Mouse (Mus musculus): ENCODE measurements at regions not wholly inside any gene's neighbourhood (a gene's known extent, or its start where the extent isn't known, plus 50 kb on each side); places are given as distances from the start of the nearest gene placed in this dataset.

DNA sequence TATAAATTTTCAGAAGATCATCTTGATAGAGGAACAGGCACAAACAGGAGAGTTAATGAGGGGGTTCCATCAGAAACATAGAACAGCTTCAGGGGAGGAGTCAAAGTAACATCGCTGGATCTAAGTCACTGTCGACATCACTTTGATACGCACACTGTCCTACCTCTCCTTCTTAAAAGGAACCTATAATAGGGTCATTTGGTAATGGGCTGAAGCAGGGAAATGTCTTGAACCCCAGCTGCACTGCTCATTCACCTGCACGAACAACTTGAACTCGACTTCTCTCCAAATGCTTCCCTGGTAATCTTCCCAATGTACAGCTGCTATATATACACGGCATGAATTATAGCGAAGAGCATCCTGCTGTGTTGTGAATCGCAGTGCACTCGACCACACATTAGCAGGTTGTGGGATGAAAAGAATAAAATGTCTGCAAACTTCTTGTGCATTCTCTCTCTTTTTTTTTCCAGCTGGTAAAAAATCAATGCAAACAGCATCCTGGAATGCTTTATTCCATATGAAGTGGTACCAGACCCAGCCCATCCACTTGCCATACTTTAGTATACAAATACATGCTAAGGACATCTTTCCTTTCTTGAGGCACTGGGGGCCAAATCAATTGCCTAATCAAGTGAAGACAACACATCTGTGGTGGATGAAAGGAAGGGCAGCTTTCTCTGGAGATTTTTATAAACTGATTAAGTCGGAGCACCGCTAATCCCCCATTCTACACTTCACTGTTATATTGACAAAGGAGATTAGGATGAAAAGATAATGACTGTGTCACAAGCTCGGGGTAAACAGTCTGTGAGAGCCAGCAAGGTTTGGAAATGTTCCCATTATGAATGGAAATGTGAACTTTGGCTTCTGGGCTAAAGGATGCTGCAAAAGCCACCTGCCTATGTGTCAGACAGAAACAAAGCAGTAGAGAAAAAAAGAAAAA is 325.6 kb upstream of the Itga1 start:
- no peak for DNase-seq (ENCODE audit: low read depth, low spot score)

DNA sequence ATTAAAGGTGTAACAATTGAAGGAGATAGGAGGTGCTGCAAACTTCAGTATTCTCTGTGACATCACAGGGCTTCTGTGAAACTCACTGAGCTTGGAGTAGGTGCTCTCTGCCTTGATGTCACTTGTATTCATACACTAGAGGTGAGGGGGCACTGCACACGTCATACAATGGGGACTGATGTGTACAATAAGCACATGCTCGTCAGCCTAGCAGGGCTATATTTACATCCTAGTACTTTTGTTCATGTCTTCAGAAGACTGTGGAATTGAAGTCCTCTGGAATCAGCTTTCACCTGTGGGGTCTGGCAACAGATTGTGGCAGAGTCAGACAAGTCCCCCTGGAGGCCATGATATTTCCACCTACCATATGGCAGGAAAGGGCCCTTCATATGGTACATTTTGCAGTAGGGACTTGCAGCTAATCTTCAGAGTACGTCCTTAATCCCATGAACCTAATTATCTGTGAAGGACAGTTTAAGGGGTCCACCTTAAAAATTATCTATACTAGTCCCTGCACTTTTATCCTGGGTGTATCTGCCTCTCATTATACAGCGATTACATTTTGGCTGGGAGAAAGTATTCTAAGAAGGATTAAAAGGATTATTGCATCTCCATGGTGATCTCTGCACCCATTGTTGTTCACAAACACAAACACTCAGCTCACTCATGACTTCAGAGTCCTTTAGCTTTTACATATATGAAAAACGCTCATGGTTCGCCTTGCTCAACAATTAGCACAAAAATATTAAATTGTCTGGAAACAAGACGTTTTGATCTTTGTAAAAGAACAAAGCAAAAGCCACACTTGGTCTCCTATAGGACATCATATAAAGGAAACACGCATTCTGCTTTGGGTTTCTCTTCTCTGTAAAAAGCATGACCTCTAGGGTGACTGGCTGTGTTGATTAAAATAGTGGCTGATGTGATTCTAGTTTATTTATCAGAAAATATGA is 324.1 kb upstream of the Itga1 start:
- no peak for DNase-seq (ENCODE audit: low read depth, low spot score)

DNA sequence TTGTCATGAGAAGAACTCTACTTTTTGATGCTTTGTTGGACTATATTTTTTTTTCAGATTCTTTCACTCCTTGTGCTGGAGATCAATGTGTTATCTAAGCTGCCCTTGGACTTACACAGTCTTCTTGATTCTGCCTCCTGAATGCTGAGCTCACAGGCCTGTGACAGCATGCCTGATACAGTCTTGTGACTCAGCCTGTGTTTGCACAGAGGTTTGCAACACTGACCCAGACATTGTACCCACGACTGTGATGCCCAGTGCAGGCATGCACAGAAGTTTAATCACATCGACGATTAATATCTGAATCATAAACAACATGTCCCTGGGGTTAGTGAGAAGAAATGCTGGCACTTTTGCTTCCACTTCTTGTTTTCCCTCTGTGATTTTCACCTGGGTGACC is 322.0 kb upstream of the Itga1 start:
- no peak for DNase-seq (ENCODE audit: low read depth, low spot score)

DNA sequence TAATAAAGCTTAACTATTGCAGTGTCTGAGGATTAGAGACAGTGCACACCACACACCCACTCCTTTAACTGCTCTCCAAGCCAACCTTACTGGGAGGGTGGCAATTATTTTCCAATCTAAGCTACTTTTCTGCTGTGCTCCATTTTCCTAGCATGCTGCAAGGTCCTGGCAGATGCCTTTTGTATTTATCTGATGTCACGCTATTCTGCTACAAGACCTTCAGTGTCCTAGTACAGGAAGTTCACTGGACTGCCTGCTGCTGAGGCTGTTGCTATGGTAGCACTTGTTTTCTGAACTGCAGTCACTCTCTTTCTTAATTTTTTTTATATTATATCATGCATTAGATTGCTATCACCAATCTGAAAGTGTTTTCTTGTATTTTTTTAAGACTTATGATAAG is 319.7 kb upstream of the Itga1 start:
- DNase-seq (ENCODE audit: low read depth, low spot score), result no peak

DNA sequence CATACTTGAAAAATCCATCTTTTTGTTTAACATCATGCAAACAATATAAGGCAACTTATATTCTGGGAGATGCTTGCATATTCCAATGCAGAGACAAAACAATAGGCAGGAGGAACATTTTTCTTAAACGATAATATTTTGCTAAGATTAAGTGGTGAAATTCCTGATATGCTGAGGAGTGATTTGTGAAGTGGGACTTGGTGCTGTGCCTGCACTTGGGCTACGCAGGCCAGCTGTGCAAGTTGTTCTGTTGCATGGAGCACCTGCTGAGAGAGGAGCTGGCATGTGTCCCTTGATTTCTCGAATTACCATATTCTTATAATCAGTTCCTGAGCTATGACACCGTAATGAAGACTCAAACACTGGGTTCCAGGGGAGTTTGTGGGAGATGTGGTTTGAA is 316.1 kb upstream of the Itga1 start:
- no peak for DNase-seq (ENCODE audit: low read depth, low spot score)

DNA sequence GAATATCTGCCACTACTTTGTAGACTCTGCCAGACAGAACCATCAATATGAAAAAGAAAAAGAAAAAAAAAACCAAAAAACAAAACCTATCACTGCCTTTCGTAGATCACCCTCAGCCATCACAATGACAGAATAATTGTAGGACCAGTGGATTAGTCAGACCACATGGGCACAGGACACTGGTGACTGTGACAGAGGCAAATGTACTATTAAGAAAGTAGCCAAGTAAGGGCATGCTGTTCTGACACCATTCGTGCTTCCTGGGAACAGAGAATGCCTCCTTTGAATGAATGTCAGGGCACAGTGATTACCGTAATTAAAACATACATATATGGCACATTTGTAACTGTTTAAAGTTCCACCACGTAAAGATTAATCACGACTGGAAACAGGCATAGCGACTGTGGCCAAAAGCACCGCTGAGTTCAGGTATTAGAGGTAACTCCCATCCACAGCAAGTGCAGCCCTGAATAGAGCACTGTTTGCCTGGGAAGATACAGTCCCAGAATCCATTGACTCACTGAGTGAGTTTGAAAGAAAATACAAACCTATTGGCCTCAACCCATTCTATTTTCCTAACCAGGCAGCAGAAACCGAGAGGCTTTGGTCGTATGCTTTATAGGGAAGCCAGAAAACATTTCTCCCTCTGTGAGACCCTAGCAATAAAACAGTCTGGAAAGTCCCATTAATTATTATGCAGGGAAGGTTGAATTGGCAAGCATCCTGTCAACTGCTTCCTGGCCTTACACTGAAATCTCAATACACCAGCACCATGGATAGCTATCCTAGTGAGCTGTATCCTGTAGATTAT is 312.2 kb upstream of the Itga1 start:
- no peak for DNase-seq (ENCODE audit: low read depth, low spot score)

DNA sequence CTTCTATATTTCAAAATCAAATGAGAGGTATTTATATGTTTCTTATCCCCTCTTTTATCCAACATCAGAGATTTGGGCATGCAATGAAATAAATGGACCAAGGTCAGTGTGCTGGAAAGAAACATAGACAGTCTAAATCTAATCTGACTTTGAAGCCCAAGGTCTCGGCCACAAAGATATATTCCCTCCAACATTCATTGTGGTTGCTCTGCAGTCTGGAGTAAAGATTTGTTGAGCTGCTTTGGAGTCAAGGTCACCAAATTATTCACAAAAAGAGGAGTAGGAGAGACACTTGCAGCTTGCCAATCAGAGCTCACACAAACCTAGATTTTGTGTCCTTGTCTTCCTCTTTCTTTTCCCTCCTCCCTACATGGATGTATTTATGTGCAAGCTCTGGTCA is 304.2 kb upstream of the Itga1 start:
- DNase-seq (ENCODE audit: low read depth, low spot score), result no peak

DNA sequence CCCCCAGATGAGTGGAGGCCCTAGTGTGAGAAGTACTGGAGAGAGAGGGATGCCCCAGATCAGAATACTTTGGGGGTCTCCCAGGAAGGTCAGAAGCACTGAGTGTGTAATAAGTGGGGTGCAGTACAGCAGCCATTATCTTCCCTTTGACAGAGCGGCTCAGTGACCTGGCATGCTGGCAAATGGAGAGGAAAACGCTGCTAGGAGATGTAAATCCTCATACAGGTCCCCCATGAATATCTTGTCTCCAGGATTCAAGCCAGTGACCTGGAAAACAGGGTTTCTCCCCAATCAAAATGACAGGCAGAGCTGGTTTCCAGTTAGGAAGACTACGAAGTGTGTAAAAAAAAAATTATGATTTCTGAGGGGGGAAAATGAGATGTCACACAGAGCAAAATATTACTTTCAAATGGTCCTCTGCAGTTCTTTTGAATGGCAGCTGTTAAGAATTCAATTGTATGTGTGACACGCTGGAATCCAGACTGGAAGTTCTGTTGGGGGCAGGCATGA is 299.0 kb upstream of the Itga1 start:
- no peak for DNase-seq (ENCODE audit: low read depth, low spot score)

DNA sequence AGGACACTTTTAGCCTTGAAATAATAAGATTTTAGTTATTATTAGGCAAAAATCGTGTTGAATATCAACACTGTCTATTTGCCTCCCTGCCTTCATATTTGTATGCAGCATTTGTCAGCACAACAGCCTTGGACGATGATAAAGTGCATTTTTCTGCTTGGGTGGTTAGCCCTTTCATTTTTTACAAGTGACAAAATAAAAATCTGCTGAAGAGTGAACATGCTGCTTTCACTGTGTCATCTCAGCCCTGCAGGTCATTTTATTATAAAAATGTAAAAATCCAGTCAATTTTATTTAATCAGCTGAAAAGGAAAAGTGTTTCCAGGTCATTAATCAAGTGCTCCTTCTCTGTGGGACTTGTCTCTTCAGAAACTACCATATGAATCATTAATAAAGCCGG is 277.9 kb upstream of the Itga1 start:
- no peak for DNase-seq (ENCODE audit: low read depth, low spot score)

DNA sequence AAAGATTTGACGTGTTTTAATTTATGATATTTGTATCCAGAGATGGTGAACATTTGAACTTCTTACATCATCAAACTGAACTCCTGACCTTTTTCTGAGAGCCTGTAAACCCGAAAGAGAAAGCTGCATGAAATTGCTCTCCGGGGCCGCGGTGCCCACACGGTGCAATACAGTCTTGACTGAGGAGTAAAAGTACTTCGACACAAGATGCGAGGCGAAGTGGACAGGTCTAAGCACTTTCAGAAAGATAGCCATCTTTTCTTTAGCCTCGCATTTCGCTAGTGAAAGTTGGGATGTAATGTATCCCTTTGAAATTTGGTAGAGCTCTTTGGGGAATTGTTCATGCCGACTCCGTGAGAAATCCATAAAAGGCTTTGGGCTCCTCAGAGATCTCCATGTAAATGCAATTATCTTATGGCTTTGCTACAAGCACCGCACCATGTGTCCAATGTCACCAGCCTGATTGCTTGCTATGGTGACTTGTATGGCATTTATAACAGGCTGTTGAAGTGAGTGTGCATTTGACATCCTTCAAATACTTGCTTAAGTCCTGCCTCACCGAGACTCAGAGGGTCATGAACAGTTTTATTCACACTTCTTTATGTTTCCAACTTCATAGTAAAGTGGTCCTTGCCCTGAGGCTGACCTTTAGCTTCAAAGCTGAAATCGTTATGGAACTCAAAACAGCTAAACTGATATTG is 274.6 kb upstream of the Itga1 start:
- DNase-seq (ENCODE audit: low read depth, low spot score), result no peak

DNA sequence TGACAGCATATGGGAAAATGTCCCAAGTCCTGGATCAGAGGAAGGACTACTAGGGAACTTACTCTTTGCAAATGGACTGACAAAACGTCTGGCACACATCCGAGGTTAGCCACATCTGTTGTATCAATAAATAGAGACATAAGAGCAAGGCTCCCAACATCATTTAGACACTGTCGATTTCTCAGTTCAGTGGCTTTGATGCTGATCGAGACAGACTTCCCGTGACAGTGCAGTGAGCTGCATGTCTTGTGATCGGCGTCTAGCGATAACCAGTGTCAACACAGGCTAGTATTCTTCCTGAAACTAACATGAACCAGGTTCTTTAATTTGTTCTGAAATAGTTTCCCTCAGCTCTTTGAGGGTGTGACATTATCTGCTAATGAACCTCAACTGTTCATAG is 259.7 kb upstream of the Itga1 start:
- no peak for DNase-seq (ENCODE audit: low read depth, low spot score)

DNA sequence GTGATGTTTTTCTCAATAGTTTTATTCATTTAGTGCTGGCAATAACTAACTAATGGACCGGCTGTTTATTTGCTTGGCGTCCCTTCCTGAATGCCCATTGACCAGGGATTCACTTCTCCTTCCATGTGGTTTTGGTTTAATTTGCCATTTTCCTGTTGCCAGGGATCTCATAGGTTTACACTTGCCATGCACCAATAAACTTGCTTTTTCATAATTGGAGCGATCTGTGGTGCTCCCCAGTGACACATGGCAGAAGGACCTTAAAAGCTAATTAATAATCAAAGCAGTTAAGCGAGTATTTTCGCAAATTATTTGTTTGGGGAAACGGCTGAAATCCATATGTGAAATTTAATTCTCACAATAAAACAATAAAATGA is 245.2 kb upstream of the Itga1 start:
- no peak for DNase-seq (ENCODE audit: low read depth, low spot score)

DNA sequence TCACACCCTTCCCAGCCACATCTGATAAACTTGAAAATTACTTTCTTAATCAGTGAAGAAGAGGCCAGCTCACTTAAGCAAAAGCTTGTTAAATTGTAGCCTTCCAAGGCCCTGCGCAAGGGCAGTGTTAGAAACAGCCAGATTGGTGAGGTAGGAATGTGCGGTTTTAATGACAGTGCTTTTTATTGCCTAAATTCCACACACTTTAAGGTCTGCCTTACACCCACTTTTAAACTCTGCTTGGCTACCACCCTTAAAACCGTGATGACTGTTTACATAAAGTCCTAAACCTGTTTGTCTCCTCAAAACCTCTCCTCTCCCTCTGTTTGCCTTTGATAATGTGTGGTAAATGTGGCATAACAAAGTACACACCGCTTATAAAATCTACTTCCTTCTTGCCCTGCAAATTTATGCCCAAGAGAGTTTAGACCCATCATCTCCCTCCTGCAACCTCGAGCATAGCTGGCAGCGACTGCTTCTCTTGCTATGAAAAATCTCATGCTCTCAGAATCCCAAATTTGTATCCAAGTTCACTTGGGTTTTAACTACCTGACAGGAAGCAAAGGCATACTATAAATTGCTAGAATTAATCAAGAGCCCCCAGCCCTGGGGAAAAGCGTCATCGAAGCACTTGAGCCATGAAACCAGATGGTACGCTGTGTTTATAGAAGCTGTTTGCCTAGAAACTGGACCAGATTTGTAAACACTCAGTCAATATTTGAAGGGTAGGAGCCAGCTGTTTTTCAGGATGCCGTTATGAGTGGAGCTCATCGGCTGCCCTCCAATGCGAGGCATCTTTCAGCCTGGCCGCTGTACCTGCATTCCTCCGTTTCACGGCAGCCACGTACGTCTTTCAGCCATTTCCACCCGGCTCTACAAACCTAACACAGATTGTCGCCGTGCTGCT is 244.6 kb upstream of the Itga1 start:
- no peak for DNase-seq (ENCODE audit: low read depth, low spot score)

DNA sequence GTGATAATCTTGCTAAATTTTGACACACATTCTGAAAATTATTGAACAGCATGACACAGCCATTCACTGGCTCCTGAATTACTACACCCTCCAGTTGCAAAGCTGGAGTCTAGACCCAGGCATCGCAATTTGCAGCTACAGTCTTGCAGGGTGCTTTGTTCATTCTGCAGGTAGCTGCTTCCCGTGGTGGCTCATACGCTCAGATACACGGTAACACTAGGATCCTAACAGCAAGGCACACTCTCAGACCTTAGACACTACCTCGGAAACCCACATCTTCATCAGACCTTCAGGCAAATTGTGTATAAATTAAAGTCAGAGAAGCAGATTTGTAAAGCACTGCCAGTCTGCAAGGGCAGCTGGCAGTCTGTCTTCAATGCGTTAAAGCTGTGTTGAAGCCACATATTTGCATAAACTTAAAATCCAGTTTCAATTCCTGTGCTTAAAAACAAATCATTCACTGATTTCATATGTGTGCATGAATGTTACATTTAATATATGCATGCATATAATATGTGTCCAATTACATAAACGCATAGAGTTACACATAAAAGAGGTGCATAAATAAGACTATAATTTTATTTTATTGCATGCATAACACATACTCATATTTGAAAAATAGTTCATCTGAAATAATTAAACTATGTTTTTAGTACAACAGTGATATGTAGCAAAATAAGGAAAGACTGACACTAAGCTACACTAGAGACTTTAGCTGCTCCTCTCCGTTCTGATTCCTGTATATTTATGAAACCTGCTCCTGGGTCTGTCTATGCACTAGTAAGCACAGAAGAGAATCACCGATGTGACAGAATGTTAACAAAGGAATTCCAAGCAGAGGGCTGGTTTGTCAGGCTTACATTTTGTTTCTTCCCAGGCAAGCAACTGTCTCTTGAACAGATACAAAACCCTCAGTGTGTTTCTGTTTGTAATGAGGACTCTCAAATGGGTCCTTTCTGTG is 227.5 kb upstream of the Itga1 start:
- no peak for DNase-seq (ENCODE audit: low read depth, low spot score)

DNA sequence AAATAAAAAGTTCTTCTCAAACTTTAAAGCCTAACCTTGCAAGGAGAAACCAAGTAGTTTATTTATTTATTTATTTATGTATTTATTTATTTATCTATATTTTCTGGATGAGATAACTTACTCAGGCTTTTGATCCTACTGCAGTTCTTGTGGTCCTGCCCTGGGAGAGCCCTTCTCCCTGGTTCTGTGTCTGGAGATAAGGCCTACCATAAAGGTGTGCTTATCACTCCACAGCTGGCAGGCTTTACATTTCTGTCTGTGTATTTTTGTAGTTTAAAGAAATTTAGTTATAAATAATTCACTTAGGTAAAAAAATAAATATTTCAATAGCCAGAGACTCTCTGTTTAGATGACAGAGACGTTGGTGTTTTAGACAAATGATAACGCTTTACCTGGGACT is 224.5 kb upstream of the Itga1 start:
- no peak for DNase-seq (ENCODE audit: low read depth, low spot score)

DNA sequence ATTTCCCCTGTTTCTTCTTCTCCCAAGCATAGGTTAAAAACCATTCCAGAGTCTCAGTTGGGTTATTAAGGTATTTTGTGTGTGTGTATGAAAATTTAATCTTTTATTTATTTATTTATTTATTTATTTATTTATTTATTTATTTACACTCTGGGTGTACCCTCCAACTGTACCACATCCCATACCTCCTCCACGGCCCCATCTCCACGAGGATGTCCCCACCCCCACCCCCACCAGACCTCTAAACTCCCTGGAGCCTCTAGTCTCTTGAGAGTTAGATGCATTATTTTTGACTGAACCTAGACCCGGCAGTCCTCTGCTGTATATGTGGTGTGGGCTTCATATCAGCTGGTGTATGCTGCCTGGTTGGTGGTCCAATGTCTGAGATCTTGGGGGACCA is 214.9 kb upstream of the Itga1 start:
- no peak for DNase-seq (ENCODE audit: low read depth, low spot score)

DNA sequence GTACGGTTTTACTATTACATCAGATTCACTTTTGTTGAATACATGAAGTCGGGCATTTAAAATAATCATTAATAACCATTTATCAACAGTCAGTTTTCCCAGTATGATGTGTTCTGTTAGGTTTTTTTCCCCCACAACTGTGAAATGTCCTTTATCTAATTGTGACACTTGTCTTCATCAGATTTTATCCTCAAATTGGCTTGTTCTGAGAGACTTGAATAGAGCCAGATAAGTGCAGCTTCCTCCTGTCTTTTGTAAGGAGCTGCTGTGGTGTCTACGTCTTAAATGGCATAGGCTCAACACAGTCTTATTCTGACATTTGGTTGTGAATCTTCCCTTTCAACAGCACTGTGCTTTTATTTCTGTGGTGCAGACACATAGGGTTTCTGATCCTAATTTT is 206.8 kb upstream of the Itga1 start:
- DNase-seq (ENCODE audit: low read depth, low spot score), result no peak

DNA sequence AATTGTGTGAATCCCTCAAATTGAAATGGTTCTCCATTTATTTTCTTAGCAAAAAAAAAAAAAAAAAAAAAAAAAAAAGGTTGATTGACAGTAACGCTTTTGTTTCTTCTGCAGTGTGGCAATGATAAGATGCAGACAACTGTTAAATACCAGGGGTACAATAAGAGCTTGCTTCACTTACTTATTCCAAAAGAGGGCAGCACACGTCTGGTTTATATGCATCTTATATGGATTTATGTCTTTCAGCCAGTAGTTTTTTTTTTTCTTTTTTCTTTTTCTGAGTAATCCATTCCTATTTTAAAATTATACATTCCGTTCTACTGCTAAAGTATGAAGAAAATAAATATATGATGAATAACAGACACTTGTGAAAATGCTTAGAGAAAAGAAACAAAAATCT is 185.6 kb upstream of the Itga1 start:
- peak; percentile 63 for DNase-seq (ENCODE audit: low read depth, low spot score)

DNA sequence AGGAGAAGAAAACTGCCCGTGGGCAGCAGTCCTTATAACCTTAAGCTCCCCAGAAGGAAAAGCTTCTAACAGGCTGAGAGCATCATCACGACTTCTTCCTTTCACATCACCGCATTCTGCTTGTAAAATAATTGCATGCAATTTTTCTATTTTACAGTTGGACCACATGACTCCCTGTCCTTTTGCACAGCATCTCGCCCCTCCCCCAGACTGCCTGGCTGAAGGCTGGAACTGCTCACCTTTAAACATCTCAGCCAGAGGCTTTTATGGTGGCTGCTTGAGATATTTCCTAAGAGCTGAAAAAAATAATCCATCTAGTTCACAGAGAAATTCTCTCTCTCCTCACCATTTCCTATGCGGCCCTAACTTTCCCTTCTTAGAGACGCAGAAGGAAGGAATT is 164.4 kb upstream of the Itga1 start:
- DNase-seq (ENCODE audit: low read depth, low spot score), result no peak

Data from brain, embryonic 18.5 days (tissue).